Mouse (Mus musculus) lung, embryonic 14.5 days (tissue): ENCODE measurements at regions not wholly inside any gene's neighbourhood (a gene's known extent, or its start where the extent isn't known, plus 50 kb on each side); places are given as distances from the start of the nearest gene placed in this dataset.

Experiments
- ATAC-seq: fragments of 200-750 bp; cut with Nextera tagmentation; 2 replicates; pipeline ENCODE4 v1.8.0; 2017; ENCODE audit warnings: mild to moderate bottlenecking, moderate TSS enrichment, moderate library complexity; ENCODE audit not compliant: insufficient read depth
- DNase-seq: peaks from one replicate; pipeline ENCODE4 v3.0.0-alpha.2; 2015
- H3K27ac ChIP-seq: fragments of 300-500 bp; sonication (generic); 2 replicates; pipeline ENCODE4 v1.5.1; 2014; ENCODE audit warnings: low read depth, mild to moderate bottlenecking, moderate library complexity
- H3K27me3 ChIP-seq: fragments of 300-500 bp; sonication (generic); 2 replicates; pipeline ENCODE4 v1.6.1; 2014; ENCODE audit warnings: low read length, control low read depth; ENCODE audit not compliant: insufficient read depth
- H3K36me3 ChIP-seq: fragments of 300-500 bp; sonication (generic); 2 replicates; pipeline ENCODE4 v1.6.1; 2014; ENCODE audit warnings: control low read depth; ENCODE audit not compliant: insufficient read depth
- H3K4me1 ChIP-seq: fragments of 300-500 bp; sonication (generic); 2 replicates; pipeline ENCODE4 v1.6.1; 2014; ENCODE audit warnings: antibody characterized with exemption, control low read depth; ENCODE audit not compliant: insufficient read depth
- H3K4me2 ChIP-seq: fragments of 300-500 bp; sonication (generic); 2 replicates; pipeline ENCODE4 v1.6.1; 2014; ENCODE audit warnings: mild to moderate bottlenecking
- H3K4me3 ChIP-seq: fragments of 300-500 bp; sonication (generic); 2 replicates; pipeline ENCODE4 v1.5.1; 2014; ENCODE audit warnings: low read depth, low read length
- H3K9ac ChIP-seq: fragments of 300-500 bp; sonication (generic); 2 replicates; pipeline ENCODE4 v1.6.1; 2014
- H3K9me3 ChIP-seq: fragments of 300-500 bp; sonication (generic); 2 replicates; pipeline ENCODE4 v1.6.1; 2016; ENCODE audit warnings: low read depth, low read length, control low read depth
- CTCF ChIP-seq: IDR thresholded peaks from 2 replicates; pipeline ENCODE4 v1.5.1; 2016; ENCODE audit warnings: antibody characterized with exemption, low read depth
- WGBS: fragments of 180-500 bp; shearing (Covaris S2); extraction: QIAGEN DNeasy Blood & Tissue Kit; methylation state at CpG from one replicate; pipeline ENCODE4 v1.1.7; 2014; 5-methylcytosine and 5-hydroxymethylcytosine counted together

DNA sequence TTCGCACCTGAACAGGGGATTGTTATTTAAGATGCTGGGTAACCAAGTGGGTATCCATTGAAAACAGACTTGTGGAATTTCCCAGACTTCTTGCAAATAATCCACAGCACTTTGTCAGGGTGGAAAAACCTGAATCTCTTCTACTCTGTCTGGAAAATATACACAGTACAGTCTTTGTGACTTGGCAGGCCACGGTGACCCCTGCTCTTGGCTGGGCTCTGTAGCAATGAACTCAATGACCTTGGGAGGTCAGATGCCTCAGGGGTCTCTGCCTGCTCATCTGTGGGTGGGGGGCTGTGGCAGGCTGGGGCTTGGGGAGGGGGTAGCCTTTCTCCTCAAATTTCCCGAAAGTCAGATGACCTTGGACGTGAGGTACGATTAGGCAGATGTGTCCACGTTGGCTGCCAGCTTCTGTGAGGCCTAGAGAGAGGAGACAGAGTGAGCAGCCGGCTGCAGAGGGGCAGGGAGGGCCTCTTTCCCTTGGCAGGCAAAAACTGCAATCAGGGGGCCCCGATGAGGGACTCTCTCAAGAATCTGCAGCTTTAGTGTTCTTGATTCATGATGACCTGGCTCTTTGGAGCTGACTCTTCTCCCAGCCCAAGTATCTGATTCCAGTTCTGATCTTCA lies 108.4 kb downstream of the Edn3 start:
- DNase-seq (peak; percentile 70), ATAC-seq (peak; percentile 33; the same call in 1 of the 2 replicates)
- no peak for TF ChIP-seq CTCF
- H3K36me3 ChIP-seq: no peaks in the 10 kb centered on the region
- WGBS: 29% methylated on average over 8 of the region's 8 CpGs
- no peaks in the 10 kb centered on the region for H3K27me3 ChIP-seq
- peaks cover 14% of the 10 kb centered on the region for H3K4me1 ChIP-seq
- H3K27ac ChIP-seq: peak overlapping the region; percentile 63
- no peak overlapping the region for H3K4me2 ChIP-seq
- peak overlapping the region; percentile 6; the same call in 1 of the 2 replicates for H3K9ac ChIP-seq
- H3K4me3 ChIP-seq: no peak overlapping the region
- H3K9me3 ChIP-seq: no peaks in the 10 kb centered on the region

DNA sequence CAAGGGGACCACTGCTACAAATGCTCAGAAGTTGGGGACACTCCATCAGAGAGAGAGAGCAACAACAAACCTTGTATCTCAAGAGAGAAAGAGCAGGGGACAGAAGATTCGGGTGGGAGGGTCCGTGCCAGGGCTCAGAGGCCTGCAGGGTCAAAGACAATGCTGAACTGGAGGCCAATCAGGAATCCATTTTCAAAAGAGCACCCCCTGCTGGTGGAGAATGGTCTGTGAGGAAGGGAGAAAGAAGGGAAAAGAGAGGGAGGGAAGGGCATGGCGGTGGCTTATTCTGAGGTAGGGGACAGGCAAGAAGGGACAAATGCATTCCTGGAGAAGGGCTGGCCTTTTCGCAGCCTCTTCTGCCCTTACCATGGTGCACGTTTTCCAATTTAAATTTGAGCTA lies 109.9 kb downstream of the Edn3 start:
- no peak overlapping the region for H3K4me2 ChIP-seq
- no peaks in the 10 kb centered on the region for H3K9me3 ChIP-seq
- H3K36me3 ChIP-seq: no peaks in the 10 kb centered on the region
- peak; percentile 38 for TF ChIP-seq CTCF
- WGBS: 80% methylated on average over 5 of the region's 5 CpGs
- H3K4me1 ChIP-seq: peaks cover 14% of the 10 kb centered on the region
- DNase-seq (no peak), ATAC-seq (no peak)
- no peak overlapping the region for H3K27ac ChIP-seq
- no peak overlapping the region for H3K9ac ChIP-seq
- no peaks in the 10 kb centered on the region for H3K27me3 ChIP-seq
- no peak overlapping the region for H3K4me3 ChIP-seq

DNA sequence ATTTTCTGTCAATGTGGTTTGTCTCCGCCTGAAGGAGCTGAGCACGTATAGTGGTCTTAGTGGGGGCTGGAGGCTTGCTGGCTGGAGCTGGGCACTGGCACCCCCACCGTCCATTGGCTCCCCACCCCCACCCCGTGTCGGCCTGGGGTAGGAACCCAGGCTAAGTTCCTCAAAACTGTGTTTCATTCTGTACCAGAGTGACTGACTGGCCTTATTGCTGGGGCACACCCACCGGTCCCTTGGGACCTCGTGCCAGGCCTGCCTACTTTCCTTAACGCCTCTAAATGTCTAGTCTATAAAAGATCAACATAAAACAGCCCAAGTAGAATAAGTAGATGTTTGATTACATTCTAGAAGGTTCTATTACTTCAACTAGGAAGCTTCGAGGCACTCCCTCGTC lies 110.8 kb downstream of the Edn3 start:
- Histone ChIP-seq H3K4me1 (peaks cover 14% of the 10 kb centered on the region), H3K36me3 (no peaks in the 10 kb centered on the region), H3K4me3 (no peak overlapping the region), H3K9ac (no peak overlapping the region), H3K27ac (peak overlapping the region; percentile 12; the same call in 1 of the 2 replicates), H3K27me3 (no peaks in the 10 kb centered on the region), H3K9me3 (no peaks in the 10 kb centered on the region), H3K4me2 (no peak overlapping the region)
- 63% methylated on average over 10 of the region's 10 CpGs for WGBS
- no peak for TF ChIP-seq CTCF
- no peak for DNase-seq
- ATAC-seq: no peak

DNA sequence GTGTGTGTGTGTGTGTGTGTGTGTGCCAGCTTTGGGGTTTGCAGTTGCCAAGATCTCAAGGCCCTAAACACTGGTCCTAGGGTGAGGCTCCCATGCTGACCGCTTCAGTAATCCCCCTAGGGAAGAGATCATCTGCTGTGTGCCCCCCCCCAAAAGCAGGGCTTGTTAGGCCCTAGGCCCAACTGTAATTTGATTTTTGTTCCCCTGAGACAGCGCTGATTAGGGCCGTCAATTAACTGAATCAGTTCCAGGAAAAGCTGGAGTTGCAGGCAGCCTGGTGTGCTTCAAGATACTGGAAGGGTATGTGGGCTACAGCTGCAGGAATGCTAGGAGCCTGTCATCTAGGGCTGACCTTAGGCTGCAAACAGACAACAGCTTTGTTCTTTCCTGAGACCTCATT lies 111.4 kb downstream of the Edn3 start:
- no peaks in the 10 kb centered on the region for H3K9me3 ChIP-seq
- H3K9ac ChIP-seq: no peak overlapping the region
- DNase-seq (no peak), ATAC-seq (no peak)
- no peak overlapping the region for H3K4me2 ChIP-seq
- no peak for TF ChIP-seq CTCF
- H3K27me3 ChIP-seq: no peaks in the 10 kb centered on the region
- 67% methylated on average over 3 of the region's 3 CpGs for WGBS
- no peak overlapping the region for H3K4me3 ChIP-seq
- H3K36me3 ChIP-seq: no peaks in the 10 kb centered on the region
- peaks cover 11% of the 10 kb centered on the region for H3K4me1 ChIP-seq
- no peak overlapping the region for H3K27ac ChIP-seq

DNA sequence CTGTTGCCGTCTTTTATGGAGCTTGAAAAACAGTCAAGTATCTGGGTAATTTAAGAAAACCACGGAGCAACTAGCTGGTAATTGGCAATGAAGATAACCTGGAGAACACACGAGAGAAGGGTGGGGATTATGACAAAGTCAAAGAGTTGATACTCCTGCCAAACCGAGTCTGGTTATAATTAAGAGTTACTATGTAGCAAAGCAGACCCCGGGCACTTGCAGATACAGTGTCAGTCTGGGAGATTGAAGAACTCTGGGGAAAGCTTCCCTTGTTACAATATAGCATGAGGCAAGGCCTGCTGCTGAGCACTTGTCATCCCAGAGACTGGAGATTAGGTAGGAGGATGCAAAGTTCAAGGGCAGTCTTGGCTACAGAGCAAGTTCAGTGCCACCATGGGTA lies 116.5 kb downstream of the Edn3 start:
- DNase-seq (no peak), ATAC-seq (no peak)
- TF ChIP-seq CTCF: no peak
- H3K9ac ChIP-seq: no peak overlapping the region
- no peak overlapping the region for H3K4me2 ChIP-seq
- H3K4me1 ChIP-seq: 0 out of 2 replicates have a peak, but pooled peaks cover 3% of the 10 kb centered on the region
- H3K9me3 ChIP-seq: no peaks in the 10 kb centered on the region
- WGBS: 60% methylated on average over 5 of the region's 5 CpGs
- H3K36me3 ChIP-seq: no peaks in the 10 kb centered on the region
- H3K27ac ChIP-seq: no peak overlapping the region
- H3K27me3 ChIP-seq: no peaks in the 10 kb centered on the region
- no peak overlapping the region for H3K4me3 ChIP-seq

DNA sequence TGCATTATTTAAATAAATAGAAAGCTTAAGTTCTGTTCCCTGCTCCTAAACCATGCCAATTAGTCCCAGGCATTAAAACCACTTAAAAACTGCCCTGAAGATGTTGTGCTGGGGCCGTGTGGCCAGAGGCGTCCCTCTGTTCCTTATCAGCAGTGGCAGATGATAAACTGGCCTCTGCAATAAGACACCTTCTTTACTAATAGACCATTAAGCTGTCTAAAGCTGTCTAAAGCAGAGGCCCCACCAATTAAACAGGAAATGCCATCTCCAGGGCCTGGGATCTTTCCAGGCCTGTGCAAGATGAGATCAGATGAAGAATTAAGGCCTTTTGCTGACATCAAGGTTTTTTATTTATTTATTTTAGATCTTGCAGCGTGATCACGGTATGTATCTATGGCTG lies 118.6 kb downstream of the Edn3 start:
- H3K27ac ChIP-seq: no peak overlapping the region
- TF ChIP-seq CTCF: no peak
- 28% methylated on average over 4 of the region's 4 CpGs for WGBS
- DNase-seq: no peak
- 0 out of 2 replicates have a peak, but pooled peaks cover 3% of the 10 kb centered on the region for H3K4me1 ChIP-seq
- no peaks in the 10 kb centered on the region for H3K27me3 ChIP-seq
- ATAC-seq: no peak
- no peak overlapping the region for H3K4me2 ChIP-seq
- no peaks in the 10 kb centered on the region for H3K36me3 ChIP-seq
- H3K9ac ChIP-seq: no peak overlapping the region
- H3K9me3 ChIP-seq: no peaks in the 10 kb centered on the region
- H3K4me3 ChIP-seq: no peak overlapping the region

DNA sequence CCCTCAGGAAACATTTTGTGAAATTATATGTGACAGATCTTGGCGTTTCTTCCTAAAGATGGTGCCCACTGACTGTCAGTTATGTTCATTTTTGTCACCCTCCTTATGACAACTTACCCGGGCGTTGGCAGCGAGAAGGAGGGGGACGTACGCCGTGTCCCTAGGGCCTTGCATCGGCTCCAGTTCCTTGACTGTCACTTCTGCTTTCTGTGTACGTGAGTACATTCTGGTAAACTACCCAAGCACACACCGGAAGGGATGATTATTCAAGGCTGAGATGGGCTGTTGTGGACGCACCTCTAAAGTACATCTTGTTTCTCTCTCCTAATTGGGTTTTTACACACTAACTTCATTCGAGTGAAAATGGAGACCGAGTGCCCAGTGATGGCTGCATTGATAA lies 120.2 kb downstream of the Edn3 start:
- Histone ChIP-seq H3K27me3 (no peaks in the 10 kb centered on the region), H3K27ac (no peak overlapping the region), H3K9me3 (no peaks in the 10 kb centered on the region), H3K4me2 (no peak overlapping the region), H3K4me3 (no peak overlapping the region), H3K36me3 (no peaks in the 10 kb centered on the region), H3K4me1 (0 out of 2 replicates have a peak, but pooled peaks cover 3% of the 10 kb centered on the region), H3K9ac (no peak overlapping the region)
- ATAC-seq (no peak), DNase-seq (no peak)
- TF ChIP-seq CTCF: no peak
- WGBS: 76% methylated on average over 13 of the region's 13 CpGs
